Mouse (Mus musculus): ENCODE data around the gene Vwa8. TPM values are rescaled to one million over a fixed set of nuclear protein-coding genes. Genes with fewer than 3 reads are reported as not detected.
A peak's percentile ranks its signal among the peaks of the same experiment; 100 is the strongest.

Vwa8 gene
- total RNA-seq, 2 experiments from 2014 or later = 12.2 to 19.9 TPM

- no peak for ATAC-seq (replicated peaks; ENCODE audit: low FRiP score, low TSS enrichment, poor library complexity, severe bottlenecking)
Measured at GRCm38 (mm10) chr14:79239402-79239801, 390.6 kb downstream of the Vwa8 start.

GRCm38 (mm10) chr14:79241057-79241570 lies 392.3 kb downstream of the Vwa8 start:
- ATAC-seq (replicated peaks; ENCODE audit: low FRiP score, low TSS enrichment, poor library complexity, severe bottlenecking) = no peak

- no peak for ATAC-seq (replicated peaks; ENCODE audit: low FRiP score, low TSS enrichment, poor library complexity, severe bottlenecking)
Measured at GRCm38 (mm10) chr14:79241656-79242385, 393.0 kb downstream of the Vwa8 start.

GRCm38 (mm10) chr14:79242386-79242720 lies 393.5 kb downstream of the Vwa8 start:
- ATAC-seq (replicated peaks; ENCODE audit: low FRiP score, low TSS enrichment, poor library complexity, severe bottlenecking) = no peak

- ATAC-seq (replicated peaks; ENCODE audit: low FRiP score, low TSS enrichment, poor library complexity, severe bottlenecking) = peak; percentile 89
Measured at GRCm38 (mm10) chr14:79243038-79243883, 394.4 kb downstream of the Vwa8 start.

GRCm38 (mm10) chr14:79244571-79244970 lies 395.7 kb downstream of the Vwa8 start:
- no peak for ATAC-seq (replicated peaks; ENCODE audit: low FRiP score, low TSS enrichment, poor library complexity, severe bottlenecking)

GRCm38 (mm10) chr14:79251727-79252285 lies 403.0 kb downstream of the Vwa8 start:
- no peak for ATAC-seq (replicated peaks; ENCODE audit: low FRiP score, low TSS enrichment, poor library complexity, severe bottlenecking)

Other genes starting within 250 kb of the Vwa8 start
- 0.37 TPM in 1 of 2 replicates, not detected in the other for gene Dgkh, start 116.3 kb upstream of the Vwa8 start, total RNA-seq (2014; fragmentation: Nextera tagmentation)
- 0.23 and 0.30 TPM in 2 replicates for gene Dgkh, start 116.3 kb upstream of the Vwa8 start, total RNA-seq (2017)

Data from megakaryocyte-erythroid progenitor cell, adult 5-6 weeks (primary cell).